Mouse (Mus musculus) bone marrow, adult 2 months (tissue): ENCODE results near the gene Minpp1. TPM values are rescaled to one million over a fixed set of nuclear protein-coding genes. Genes with fewer than 3 reads are reported as not detected.
"Not testable (repeated sequence)": the region's sequence is repeated elsewhere in the genome, so short reads cannot be mapped to it uniquely, and the experiment has no call there.

ENCODE experiments used
- H3K27ac ChIP-seq: fragments of 200-500 bp; 2 replicates; pipeline ENCODE4 v1.5.1; 2012; ENCODE audit warnings: low read depth, mild to moderate bottlenecking, control low read depth, inconsistent platforms, low read length; ENCODE audit not compliant: control insufficient read depth, poor library complexity, insufficient read depth
- H3K4me1 ChIP-seq: fragments of 200-500 bp; 2 replicates; pipeline ENCODE4 v1.6.1; 2011; ENCODE audit warnings: low read length; ENCODE audit not compliant: control insufficient read depth, insufficient read depth
- H3K4me3 ChIP-seq: fragments of 200-500 bp; replicated peaks from 2 replicates; pipeline ENCODE3; 2011; ENCODE audit warnings: mild to moderate bottlenecking, low read depth, low read length, control low read depth; ENCODE audit not compliant: control insufficient read depth
- CTCF ChIP-seq: fragments of 200-500 bp; IDR thresholded peaks from 2 replicates; pipeline ENCODE4 v1.5.1; 2011; ENCODE audit warnings: low read length, control low read depth; ENCODE audit not compliant: control insufficient read depth, insufficient read depth
- POLR2A ChIP-seq: fragments of 200-500 bp; IDR thresholded peaks from 2 replicates; pipeline ENCODE4 v1.6.1; 2011; ENCODE audit warnings: low read depth, mild to moderate bottlenecking, control low read depth, low read length, borderline replicate concordance; ENCODE audit not compliant: control insufficient read depth
- WGBS: fragments of 180-500 bp; shearing (Covaris S2); methylation state at CpG from one replicate; pipeline ENCODE4 v1.1.7; 2018; 5-methylcytosine and 5-hydroxymethylcytosine counted together
- polyA plus RNA-seq: library from polyadenylated mRNA; stranded (reverse); fragments of >200 nt; gene quantifications from 2 replicates; pipeline ENCODE4 v1.2.4, GENCODE M21; 2011; ENCODE audit warnings: low replicate concordance; ENCODE audit not compliant: missing spikeins, insufficient read depth, insufficient read length

The Minpp1 gene
- polyA plus RNA-seq, 1 experiment, result 30.4 TPM

DNA sequence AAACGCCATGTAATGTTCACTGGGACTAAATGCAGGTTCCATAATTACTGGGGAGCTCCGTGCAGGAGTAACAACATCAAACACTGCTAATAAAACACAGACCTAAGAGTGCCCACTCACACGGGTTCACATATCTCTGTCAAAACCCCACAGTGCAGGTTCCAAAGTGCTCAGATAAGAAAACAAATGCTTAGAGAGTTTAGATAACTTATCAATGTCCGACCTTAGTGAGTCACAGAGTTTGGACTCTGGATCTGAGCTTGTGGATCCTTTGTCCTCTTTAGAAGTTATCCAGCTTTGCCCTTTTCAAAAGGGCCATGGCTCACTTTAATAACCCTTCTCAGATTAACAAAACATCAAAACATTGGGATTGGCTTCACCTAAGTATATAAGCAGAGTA lies 4.1 kb upstream of the Minpp1 start:
- Histone ChIP-seq H3K4me3 (no peak overlapping the region), H3K27ac (no peak overlapping the region), H3K4me1 (no peaks in the 10 kb centered on the region; the same call in 1 of the 2 replicates)
- TF ChIP-seq CTCF (no peak), POLR2A (no peak)
- 62% methylated on average over 4 of the region's 4 CpGs for WGBS

DNA sequence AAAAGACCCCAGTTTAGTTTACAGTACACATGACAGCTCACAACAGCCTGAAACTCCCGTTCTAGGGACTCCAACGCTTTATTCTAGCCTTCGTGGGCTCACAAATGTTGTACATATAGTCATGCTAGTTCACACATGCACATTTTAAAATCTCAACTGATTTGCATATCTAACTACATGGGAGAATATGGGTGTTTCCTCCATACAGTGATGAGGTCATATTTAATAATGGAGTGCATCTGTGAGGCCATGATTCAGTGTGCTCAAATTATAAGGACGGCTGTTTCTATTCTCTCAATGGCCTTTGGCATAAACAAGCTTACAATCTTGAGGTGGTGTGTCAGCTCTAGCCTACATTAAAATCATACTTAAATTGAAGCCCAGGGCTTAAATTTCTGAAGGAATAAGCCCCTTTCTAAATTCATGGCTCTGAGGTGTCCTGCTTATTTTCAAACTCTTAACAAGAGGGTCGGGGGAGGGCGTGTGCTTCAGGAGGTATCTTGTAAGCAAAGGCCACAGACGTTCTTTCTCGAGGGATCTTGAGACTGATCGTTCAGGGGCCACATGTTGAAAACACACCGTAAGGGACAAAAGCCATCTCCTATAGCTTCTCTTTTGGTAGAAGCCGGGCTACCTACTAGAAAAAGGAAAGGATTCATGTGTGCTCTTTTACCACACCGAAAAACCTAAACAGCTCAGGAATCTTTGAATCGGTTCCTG lies 468 bp upstream of the Minpp1 start:
- H3K4me3 ChIP-seq, result peak overlapping the region; percentile 85
- 16% methylated on average over 13 of the region's 13 CpGs for WGBS
- TF ChIP-seq POLR2A (no peak), CTCF (no peak)
- peak overlapping the region; percentile 92 for H3K27ac ChIP-seq
- no peaks in the 10 kb centered on the region; the same call in 1 of the 2 replicates for H3K4me1 ChIP-seq

DNA sequence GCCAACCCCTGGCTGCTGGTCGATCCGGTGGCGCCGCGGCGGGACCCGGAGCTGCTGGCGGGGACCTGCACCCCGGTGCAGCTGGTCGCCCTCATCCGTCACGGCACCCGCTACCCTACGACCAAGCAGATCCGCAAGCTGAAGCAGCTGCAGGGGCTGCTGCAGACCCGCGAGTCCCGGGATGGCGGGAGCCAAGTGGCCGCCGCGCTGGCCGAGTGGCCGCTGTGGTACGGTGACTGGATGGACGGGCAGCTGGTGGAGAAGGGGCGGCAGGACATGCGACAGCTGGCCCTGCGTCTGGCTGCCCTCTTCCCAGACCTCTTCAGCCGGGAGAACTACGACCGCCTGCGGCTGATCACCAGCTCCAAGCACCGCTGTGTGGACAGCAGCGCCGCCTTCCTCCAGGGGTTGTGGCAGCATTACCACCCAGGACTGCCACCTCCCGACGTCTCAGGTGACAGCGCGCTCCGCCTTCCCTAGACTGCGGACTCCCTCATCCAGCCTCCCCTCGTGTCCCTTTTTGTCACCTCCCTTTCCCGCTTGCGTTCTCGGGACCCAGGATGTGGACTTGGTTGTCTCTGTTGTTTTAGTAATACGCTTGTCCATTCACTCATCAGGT lies 646 bp downstream of the Minpp1 start:
- peak; percentile 44; the same call in 1 of the 2 replicates for TF ChIP-seq CTCF
- peak; percentile 86 for TF ChIP-seq POLR2A
- H3K4me1 ChIP-seq, result not testable (repeated sequence)
- H3K27ac ChIP-seq, result peak overlapping the region; percentile 92
- under 1% methylated on average over 45 of the region's 47 CpGs for WGBS
- H3K4me3 ChIP-seq, result peak overlapping the region; percentile 87

DNA sequence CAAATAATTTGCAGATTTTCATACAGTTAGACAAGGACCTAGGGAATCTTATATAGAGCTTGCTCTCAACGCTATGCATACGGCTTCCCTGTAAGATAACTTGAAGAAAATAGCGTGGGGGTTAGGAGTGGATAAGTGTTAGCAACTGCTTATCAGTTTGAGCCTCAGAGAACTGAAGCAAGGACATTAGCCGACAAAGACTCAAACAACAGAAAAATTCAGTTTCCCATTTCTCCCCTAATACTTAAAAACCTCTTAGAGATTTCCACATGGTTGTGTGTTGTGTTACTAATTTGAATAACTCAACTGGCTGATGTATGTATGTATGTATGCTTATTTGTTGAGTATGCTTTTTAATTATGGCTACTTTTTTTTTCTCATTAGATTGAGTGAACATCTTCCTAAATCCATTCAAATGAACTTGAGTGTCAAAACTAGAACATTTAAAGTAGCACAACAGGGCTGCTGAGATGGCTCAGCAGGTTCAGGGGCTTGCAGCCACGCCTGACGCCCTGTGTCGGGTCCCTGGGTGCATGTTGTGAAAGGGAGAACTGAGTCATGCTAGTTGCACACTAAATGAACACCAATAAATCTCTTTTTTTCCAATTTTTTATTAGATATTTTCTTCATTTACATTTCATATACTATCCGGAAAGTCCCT lies 2.2 kb downstream of the Minpp1 start:
- peak overlapping the region; percentile 87 for H3K4me3 ChIP-seq

DNA sequence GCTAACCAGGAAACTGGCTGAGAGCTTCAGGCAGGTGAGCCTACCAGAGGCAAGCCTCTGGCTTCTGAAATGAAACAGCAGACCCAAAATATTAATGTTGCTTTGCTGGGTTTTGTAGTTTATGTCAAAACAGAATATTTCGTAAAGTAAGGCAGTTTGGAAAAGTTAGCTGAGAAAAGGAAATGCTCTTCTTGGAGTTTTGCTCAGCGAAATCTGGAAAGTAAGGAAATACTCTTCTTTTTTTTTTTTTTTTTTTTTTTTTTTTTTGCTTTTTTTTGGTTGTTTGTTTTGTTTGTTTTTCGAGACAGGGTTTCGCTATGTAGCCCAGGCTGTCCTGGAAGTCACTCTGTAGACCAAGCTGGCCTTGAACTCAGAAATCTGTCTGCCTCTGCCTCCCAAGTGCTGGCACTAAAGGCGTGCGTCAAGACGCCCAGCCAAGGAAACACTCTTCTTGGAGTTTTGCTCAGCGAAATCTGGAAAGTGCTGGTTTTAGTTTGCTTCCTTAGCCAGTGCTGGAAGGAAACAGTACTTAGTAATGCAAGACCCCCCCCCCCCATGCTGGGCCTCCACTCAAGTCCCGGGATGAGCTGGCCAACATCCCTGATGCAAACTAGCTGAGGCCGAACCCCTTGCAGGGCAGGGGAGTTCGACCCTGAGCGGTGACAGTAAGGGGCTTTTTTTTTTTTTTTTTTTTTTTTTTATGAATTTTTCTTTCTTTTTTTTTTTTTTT lies 3.8 kb downstream of the Minpp1 start:
- H3K4me3 ChIP-seq, result no peak overlapping the region
- H3K4me1 ChIP-seq, result no peaks in the 10 kb centered on the region; the same call in 1 of the 2 replicates
- WGBS, result 70% methylated on average over 12 of the region's 12 CpGs
- H3K27ac ChIP-seq, result 0 out of 2 replicates have a peak overlapping the region, but pooled peaks have one; percentile 19
- TF ChIP-seq POLR2A (no peak), CTCF (no peak)

More for the DNA sequence above, 2.2 kb downstream of the Minpp1 start:
- H3K27ac ChIP-seq, result no peak overlapping the region; the same call in 1 of the 2 replicates
- TF ChIP-seq POLR2A (no peak), CTCF (no peak)
- WGBS, result 51% methylated on average over 8 of the region's 8 CpGs
- no peaks in the 10 kb centered on the region; the same call in 1 of the 2 replicates for H3K4me1 ChIP-seq

DNA sequence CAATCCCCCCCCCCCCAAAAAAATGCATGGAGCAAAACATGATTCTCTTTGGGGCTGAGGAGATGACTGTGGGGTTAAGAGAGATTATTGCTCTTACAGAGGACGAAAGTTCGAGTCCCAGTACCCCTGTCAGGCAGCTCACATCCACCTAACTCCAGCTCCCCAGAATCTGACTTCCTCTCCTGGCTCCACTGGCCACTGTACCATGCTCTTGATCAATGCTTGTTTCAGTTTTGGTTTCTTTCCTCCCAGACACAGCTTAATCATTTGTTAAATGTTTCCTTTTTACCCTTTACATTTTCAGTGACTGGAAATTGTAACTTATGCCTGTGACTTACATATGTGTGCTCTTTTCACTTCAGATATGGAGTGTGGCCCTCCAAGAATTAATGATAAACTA lies 5.4 kb downstream of the Minpp1 start:
- no peak overlapping the region for H3K27ac ChIP-seq

DNA sequence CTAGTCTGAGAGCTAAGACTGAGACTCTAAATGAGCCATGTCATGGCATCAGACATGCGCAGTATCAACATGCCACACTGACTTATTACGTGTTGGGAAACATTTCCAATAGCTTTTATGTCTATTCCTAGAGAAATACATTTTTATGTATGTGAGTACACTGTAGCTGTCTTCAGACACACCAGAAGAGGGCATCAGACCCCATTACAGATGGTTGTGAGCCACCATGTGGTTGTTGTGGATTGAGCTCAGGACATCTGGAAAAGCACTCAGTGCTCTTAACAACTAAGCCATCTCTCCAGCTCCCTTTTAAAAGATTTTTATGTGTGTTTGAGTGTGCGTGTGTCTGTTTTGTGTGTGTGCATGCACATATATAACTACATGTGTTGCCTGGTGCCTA lies 6.8 kb downstream of the Minpp1 start:
- TF ChIP-seq CTCF (no peak), POLR2A (no peak)
- H3K4me1 ChIP-seq, result no peaks in the 10 kb centered on the region; the same call in 1 of the 2 replicates
- H3K27ac ChIP-seq, result no peak overlapping the region
- WGBS, result 93% methylated on average over 3 of the region's 3 CpGs
- no peak overlapping the region for H3K4me3 ChIP-seq

More for the DNA sequence above, 5.4 kb downstream of the Minpp1 start:
- H3K4me1 ChIP-seq, result no peaks in the 10 kb centered on the region; the same call in 1 of the 2 replicates
- no peak overlapping the region for H3K4me3 ChIP-seq
- no peak for TF ChIP-seq CTCF
- 41% methylated on average over 2 of the region's 2 CpGs for WGBS
